Mouse (Mus musculus) hindbrain, embryonic 15.5 days (tissue): ENCODE measurements around the gene Panx3. TPM values are rescaled to one million over a fixed set of nuclear protein-coding genes. Genes with fewer than 3 reads are reported as not detected.
A peak's percentile ranks its signal among the peaks of the same experiment; 100 is the strongest.

ENCODE experiments used
- ATAC-seq: fragments of 200-750 bp; cut with Nextera tagmentation; 2 replicates; pipeline ENCODE4 v1.8.0; 2017; ENCODE audit warnings: low read depth, moderate number of reproducible peaks, moderate TSS enrichment; ENCODE audit not compliant: low FRiP score
- H3K27ac ChIP-seq: fragments of 300-500 bp; sonication (generic); replicated peaks from 2 replicates; pipeline ENCODE4 v1.5.1; 2015; ENCODE audit warnings: mild to moderate bottlenecking, inconsistent platforms
- H3K27me3 ChIP-seq: fragments of 300-500 bp; sonication (generic); 2 replicates; pipeline ENCODE4 v1.6.1; 2015; ENCODE audit warnings: control low read depth, inconsistent platforms
- H3K36me3 ChIP-seq: fragments of 300-500 bp; sonication (generic); 2 replicates; pipeline ENCODE4 v1.6.1; 2015; ENCODE audit warnings: control low read depth, inconsistent platforms
- H3K4me1 ChIP-seq: fragments of 300-500 bp; sonication (generic); replicated peaks from 2 replicates; pipeline ENCODE4 v1.6.1; 2015; ENCODE audit warnings: control low read depth, inconsistent platforms
- H3K4me2 ChIP-seq: fragments of 300-500 bp; sonication (generic); 2 replicates; pipeline ENCODE4 v1.6.1; 2015; ENCODE audit warnings: moderate library complexity, mild to moderate bottlenecking, inconsistent platforms
- H3K4me3 ChIP-seq: fragments of 300-500 bp; sonication (generic); 2 replicates; pipeline ENCODE4 v1.5.1; 2015; ENCODE audit warnings: mild to moderate bottlenecking, inconsistent platforms
- H3K9ac ChIP-seq: fragments of 300-500 bp; sonication (generic); 2 replicates; pipeline ENCODE4 v1.6.1; 2015; ENCODE audit warnings: inconsistent platforms
- H3K9me3 ChIP-seq: fragments of 300-500 bp; sonication (generic); 2 replicates; pipeline ENCODE4 v1.6.1; 2016; ENCODE audit warnings: control low read depth, inconsistent platforms
- WGBS: fragments of 180-500 bp; shearing (Covaris S2); methylation state at CpG from one replicate; pipeline ENCODE4 v1.1.7; 2015; 5-methylcytosine and 5-hydroxymethylcytosine counted together
- polyA plus RNA-seq: library from polyadenylated mRNA; unstranded; fragments of >200 nt; fragmentation: Nextera tagmentation; extraction: Ambion mirVana; gene quantifications from 2 replicates; pipeline ENCODE4 v1.2.1, GENCODE M21; 2015

Gene Panx3
- polyA plus RNA-seq, 1 experiment from 2014 or later: not detected

DNA sequence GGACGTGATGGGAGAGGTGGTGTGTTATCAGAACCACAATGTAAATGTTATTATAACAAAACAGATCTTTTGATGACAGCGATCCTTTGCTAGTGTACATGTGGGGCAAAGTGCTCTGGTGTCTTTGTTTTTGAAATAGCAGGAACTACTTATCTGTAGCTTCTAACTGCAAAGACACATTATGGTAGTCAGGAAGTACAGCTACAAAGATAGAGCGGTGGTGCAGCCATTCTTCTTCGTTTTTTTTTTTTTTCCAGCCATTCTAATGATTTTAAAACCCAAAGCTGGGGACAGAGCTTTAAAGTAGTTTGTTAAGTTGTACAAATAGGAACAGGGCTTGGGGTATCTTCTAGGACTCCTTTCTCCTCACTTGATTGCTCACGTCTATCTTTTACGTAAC, 9.6 kb downstream of the Panx3 start:
- Histone ChIP-seq H3K4me3 (no peak overlapping the region), H3K4me1 (peaks cover 13% of the 10 kb centered on the region), H3K27ac (no peak overlapping the region), H3K36me3 (peaks cover under 1% of the 10 kb centered on the region; the same call in 1 of the 2 replicates), H3K9ac (no peak overlapping the region), H3K4me2 (no peak overlapping the region), H3K9me3 (no peaks in the 10 kb centered on the region), H3K27me3 (no peaks in the 10 kb centered on the region)
- ATAC-seq: no peak
- WGBS: 88% methylated on average over 6 of the region's 6 CpGs

DNA sequence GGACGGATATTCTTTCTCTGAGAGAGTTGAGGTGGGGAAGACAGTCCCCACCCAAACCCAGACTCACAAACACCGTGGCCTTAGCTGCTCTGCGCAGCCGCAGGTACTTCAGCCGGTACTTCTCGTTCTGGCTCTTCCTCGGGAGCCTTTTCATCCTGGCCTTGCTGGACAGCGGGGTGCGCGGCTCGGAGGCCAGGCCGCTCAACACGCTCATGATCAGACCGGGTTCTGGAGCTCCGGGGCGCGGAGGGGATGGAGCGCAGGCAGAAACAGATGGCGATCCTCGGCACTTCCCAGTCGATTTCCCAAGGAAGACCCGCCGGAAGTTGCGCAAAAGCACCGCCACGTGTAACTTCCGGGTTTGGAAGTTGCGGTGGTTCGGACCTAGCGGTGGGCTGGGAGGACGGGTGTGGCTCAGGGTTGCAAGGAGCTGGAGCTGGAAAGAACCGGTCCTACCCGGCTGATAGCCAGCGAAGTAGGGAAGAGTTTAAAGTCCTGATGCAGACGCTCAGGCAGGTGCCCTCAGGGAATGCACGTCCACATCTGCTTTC, 12.0 kb downstream of the Panx3 start, which contains the start of gene Tbrg1:
Tbrg1 (minus strand) TSS at position 382 of the 551 bp plus-strand sequence.
- ATAC-seq: peak; percentile 91

DNA sequence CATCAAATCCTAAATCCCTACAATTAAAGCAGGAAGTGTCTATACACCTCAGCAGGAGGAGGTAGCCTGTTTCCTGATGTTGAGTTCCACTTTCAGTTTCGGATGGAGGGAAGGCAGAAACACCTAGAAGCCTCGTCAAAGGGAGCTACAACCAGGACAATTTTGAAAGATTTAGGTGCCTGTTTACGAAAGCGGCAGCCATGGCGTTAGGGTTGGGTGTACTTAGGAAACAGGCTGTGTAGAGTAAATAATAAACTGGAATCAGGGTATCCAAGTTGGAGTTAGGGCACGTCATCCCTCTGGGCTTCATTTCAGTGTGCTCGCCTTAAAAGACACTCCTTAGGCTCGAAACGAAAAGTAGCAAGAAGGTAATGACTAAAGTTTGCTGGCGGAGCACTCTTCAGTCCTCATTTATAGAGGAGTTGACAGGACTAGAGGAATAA, 12.6 kb downstream of the Panx3 start:
- Histone ChIP-seq H3K36me3 (peaks cover 26% of the 10 kb centered on the region), H3K4me2 (peak overlapping the region; percentile 77), H3K4me3 (peak overlapping the region; percentile 93), H3K4me1 (peaks cover 13% of the 10 kb centered on the region), H3K27me3 (no peaks in the 10 kb centered on the region), H3K9me3 (no peaks in the 10 kb centered on the region), H3K9ac (peak overlapping the region; percentile 75), H3K27ac (peak overlapping the region; percentile 81)
- no peak; the same call in 1 of the 2 replicates for ATAC-seq
- 2% methylated on average over 10 of the region's 10 CpGs for WGBS

More for the DNA sequence above, 12.0 kb downstream of the Panx3 start, which contains the start of gene Tbrg1:
- Histone ChIP-seq H3K27ac (peak within 1 kb of the TSS; percentile 81), H3K36me3 (peaks cover 23% of the 10 kb centered on the region), H3K27me3 (no peaks in the 10 kb centered on the region), H3K4me1 (peaks cover 13% of the 10 kb centered on the region), H3K4me3 (peak within 1 kb of the TSS; percentile 93), H3K9me3 (no peaks in the 10 kb centered on the region), H3K9ac (peak within 1 kb of the TSS; percentile 75), H3K4me2 (peak within 1 kb of the TSS; percentile 77)
- under 1% methylated on average over 36 of the region's 36 CpGs for WGBS

DNA sequence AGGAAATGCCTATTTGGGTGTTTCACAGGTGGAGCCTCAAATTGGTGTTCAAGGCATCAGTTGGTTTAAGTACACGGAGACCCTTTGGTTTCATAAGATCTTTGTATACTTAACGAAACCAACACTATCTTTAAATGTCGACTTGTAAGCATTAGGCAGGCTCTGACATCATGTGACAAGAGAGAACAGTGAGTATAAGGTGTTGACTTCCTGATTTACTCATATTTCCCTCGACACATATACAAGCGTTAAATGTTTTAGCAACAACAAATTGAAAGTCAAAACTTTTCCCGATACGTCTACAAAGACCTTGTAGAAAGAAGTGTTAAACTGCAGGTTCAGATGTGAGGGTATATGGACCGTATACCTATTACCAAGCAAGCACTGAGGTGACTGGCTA, 13.1 kb downstream of the Panx3 start:
- H3K27ac ChIP-seq: no peak overlapping the region
- H3K4me2 ChIP-seq: peak overlapping the region; percentile 77
- peaks cover 30% of the 10 kb centered on the region for H3K36me3 ChIP-seq
- WGBS: 66% methylated on average over 8 of the region's 8 CpGs
- no peaks in the 10 kb centered on the region for H3K27me3 ChIP-seq
- H3K9ac ChIP-seq: peak overlapping the region; percentile 75; the same call in 1 of the 2 replicates
- H3K4me1 ChIP-seq: peaks cover 13% of the 10 kb centered on the region
- ATAC-seq: no peak
- H3K9me3 ChIP-seq: no peaks in the 10 kb centered on the region
- H3K4me3 ChIP-seq: peak overlapping the region; percentile 93

DNA sequence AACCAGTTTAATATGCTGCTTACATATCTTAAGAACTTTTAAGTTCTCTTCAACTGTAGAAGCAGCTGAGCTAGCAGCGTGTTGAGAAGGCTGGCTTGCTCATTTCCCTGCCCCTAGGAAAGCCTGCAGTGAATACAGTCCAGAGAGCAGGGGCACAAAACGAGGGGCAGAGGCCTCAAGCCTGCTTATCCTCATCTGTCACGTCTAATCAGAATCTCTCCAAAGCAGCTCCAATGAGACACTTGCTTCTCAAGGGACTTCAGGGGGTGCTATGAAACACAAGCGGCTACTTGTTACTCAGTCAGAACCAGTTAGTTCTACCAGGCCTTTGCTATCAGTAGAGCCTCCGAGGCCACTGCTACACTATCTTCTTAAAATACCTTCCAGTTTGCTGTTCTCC, 15.2 kb downstream of the Panx3 start:
- WGBS: 84% methylated on average over 5 of the region's 5 CpGs
- Histone ChIP-seq H3K4me3 (no peak overlapping the region), H3K36me3 (peaks cover 51% of the 10 kb centered on the region), H3K27ac (no peak overlapping the region), H3K27me3 (no peaks in the 10 kb centered on the region), H3K9ac (no peak overlapping the region), H3K9me3 (no peaks in the 10 kb centered on the region), H3K4me2 (no peak overlapping the region), H3K4me1 (peaks cover 13% of the 10 kb centered on the region)
- no peak for ATAC-seq

DNA sequence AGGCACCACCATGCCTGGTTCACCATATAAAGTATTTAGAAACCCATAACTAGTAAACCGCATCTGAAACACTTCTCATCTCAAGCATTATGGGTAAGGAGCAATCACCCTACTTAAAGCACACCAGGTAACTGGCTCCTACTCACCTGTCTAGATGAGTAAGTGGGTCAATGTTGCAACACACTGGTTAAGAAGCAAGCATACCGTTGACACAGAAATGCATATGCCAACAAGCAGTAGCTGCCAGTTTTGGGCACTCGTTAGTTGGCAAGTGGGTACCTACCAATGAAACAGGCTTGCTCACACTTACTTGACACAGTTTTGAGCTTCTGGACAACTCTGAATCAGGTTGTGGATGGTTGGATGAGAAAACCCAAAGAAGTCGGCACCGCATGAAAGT, 18.4 kb downstream of the Panx3 start:
- H3K36me3 ChIP-seq: peaks cover 67% of the 10 kb centered on the region
- no peak overlapping the region for H3K27ac ChIP-seq
- no peaks in the 10 kb centered on the region for H3K27me3 ChIP-seq
- H3K9ac ChIP-seq: no peak overlapping the region
- no peak overlapping the region for H3K4me2 ChIP-seq
- ATAC-seq: no peak
- no peaks in the 10 kb centered on the region for H3K4me1 ChIP-seq
- H3K4me3 ChIP-seq: no peak overlapping the region
- H3K9me3 ChIP-seq: no peaks in the 10 kb centered on the region
- WGBS: 97% methylated on average over 5 of the region's 5 CpGs

DNA sequence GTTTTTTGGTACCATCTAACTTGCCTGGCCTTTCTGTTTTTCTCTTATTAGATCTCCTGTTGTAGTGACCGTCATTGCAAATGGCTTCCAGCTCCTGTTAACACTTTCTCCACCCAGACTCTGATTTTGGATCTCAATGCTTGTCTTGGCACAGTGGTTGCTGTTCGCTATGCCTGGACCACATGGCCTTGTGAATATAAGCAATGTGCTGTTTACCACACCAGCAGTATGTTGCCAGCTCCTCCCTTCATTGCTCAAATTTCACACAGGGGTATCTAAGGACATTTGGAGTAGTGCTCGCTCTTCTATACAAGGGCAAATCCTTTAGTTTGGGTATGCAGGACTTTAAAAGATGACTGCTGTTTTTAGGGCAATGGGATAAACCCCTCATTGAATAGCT, 22.8 kb downstream of the Panx3 start:
- no peak for ATAC-seq
- H3K9me3 ChIP-seq: no peaks in the 10 kb centered on the region
- H3K27ac ChIP-seq: no peak overlapping the region
- H3K9ac ChIP-seq: no peak overlapping the region
- no peaks in the 10 kb centered on the region for H3K4me1 ChIP-seq
- no peaks in the 10 kb centered on the region for H3K27me3 ChIP-seq
- H3K36me3 ChIP-seq: peaks cover 40% of the 10 kb centered on the region
- H3K4me2 ChIP-seq: no peak overlapping the region
- 85% methylated on average over 3 of the region's 3 CpGs for WGBS
- no peak overlapping the region for H3K4me3 ChIP-seq

DNA sequence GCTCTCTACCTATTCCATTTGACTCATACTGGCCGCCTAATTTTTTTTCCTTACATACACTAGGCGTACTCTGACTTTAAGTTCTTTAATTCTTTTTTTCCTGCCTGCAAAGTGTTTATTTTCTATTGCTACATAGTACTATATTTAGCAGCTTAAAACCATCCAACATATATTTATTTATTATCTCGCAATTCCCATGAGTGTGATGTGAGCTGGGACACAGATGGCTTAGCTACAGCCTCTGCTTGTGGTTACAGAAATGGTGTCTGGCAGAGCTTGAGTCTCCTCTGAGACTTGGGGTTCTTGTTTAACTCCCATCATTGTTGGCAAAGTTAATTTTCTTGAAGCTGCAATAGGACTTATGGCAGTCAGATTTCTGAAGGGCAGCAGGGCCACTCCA, 30.3 kb downstream of the Panx3 start:
- no peak for ATAC-seq
- 92% methylated on average over 3 of the region's 3 CpGs for WGBS

DNA sequence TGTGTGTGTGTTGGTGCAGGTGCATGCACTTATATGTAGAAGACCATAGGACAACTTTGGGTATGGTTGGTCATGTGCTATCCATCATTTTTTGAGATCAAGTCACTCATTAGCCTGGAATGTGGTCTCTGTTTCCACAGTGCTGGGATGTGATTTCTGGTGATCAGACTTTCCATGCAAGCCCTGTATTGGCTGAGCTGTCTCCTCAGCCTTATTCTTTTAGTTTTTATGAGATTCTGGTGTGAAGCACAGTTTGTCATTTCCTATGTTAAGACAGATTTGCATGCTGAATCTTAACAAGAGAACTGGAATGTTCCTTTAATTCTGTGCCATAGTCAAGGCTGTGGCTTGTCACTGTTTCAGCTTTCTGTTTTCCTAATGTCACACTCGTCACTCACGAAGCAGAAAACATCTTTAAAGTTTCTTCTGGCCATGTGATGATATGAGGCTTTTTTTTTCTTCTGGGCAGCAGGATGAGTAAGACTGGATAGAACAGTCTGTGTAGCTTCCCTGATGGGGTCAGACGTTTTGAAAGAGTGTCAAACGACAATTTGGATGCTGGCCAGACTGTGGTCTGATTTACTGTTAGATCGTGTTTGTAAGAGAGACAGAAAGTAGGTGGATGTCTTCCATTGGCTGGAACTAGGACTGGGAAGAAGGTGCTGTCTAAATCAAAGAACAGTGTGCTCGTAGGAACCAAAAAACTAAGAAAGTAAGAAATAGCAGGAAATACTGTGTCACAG, 32.1 kb downstream of the Panx3 start:
- ATAC-seq: no peak; the same call in 1 of the 2 replicates
- 58% methylated on average over 6 of the region's 6 CpGs for WGBS
- no peak overlapping the region for H3K4me2 ChIP-seq

More for the DNA sequence above, 30.3 kb downstream of the Panx3 start:
- Histone ChIP-seq H3K36me3 (no peaks in the 10 kb centered on the region), H3K9me3 (no peaks in the 10 kb centered on the region), H3K27me3 (no peaks in the 10 kb centered on the region), H3K27ac (no peak overlapping the region), H3K4me1 (no peaks in the 10 kb centered on the region), H3K4me2 (no peak overlapping the region), H3K4me3 (no peak overlapping the region), H3K9ac (no peak overlapping the region)

DNA sequence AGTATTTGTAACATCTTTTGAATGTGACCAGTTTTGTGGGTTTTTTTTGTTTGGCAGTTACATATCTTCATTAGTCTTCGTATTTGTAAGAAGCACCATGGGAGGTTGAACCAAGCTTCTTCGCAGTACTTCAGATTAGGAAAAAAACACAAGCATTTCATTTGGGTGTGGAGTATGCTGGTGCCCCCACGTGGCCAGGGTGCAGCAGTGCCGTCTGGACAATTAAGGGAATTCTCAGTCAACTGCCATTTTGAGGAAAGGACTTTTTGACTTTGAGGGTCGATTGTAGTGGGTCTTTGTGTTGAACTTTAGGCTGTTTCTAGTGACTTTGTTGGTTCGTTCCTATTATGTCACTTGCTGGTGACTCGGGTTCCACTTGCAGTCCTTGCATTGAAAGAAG, 32.7 kb downstream of the Panx3 start:
- H3K4me1 ChIP-seq: no peaks in the 10 kb centered on the region
- H3K9ac ChIP-seq: no peak overlapping the region
- no peak overlapping the region for H3K4me3 ChIP-seq
- no peaks in the 10 kb centered on the region for H3K9me3 ChIP-seq
- no peak for ATAC-seq
- no peak overlapping the region for H3K27ac ChIP-seq
- WGBS: 17% methylated on average over 7 of the region's 7 CpGs
- H3K36me3 ChIP-seq: no peaks in the 10 kb centered on the region
- no peaks in the 10 kb centered on the region for H3K27me3 ChIP-seq
- H3K4me2 ChIP-seq: no peak overlapping the region

More for the DNA sequence above, 32.1 kb downstream of the Panx3 start:
- no peaks in the 10 kb centered on the region for H3K27me3 ChIP-seq
- H3K4me1 ChIP-seq: no peaks in the 10 kb centered on the region
- no peak overlapping the region for H3K9ac ChIP-seq
- H3K4me3 ChIP-seq: no peak overlapping the region
- H3K27ac ChIP-seq: no peak overlapping the region
- H3K36me3 ChIP-seq: no peaks in the 10 kb centered on the region
- no peaks in the 10 kb centered on the region for H3K9me3 ChIP-seq

DNA sequence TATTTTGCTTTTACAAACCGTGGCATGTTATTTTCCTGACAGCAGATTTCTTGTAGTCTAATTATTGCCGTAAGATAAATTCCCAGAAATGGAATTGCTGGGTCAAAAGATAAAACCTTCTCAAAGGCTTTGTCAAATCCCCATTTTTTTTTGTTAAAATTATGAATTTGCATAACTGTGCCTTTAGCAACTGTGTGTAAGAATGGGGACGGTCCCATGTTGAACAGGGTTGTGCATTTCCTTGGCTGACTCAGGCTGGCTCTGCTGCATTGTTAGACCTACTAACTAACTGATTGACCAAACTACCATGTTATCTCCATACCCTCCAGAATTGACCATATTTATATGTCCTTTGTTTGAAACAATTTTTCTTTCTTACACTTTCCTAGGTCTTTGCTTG, 34.8 kb downstream of the Panx3 start:
- Histone ChIP-seq H3K27me3 (no peaks in the 10 kb centered on the region), H3K36me3 (no peaks in the 10 kb centered on the region), H3K4me1 (no peaks in the 10 kb centered on the region), H3K4me3 (no peak overlapping the region), H3K9ac (no peak overlapping the region), H3K27ac (no peak overlapping the region), H3K9me3 (no peaks in the 10 kb centered on the region), H3K4me2 (no peak overlapping the region)
- no peak for ATAC-seq
- WGBS: 89% methylated on average over 3 of the region's 3 CpGs

DNA sequence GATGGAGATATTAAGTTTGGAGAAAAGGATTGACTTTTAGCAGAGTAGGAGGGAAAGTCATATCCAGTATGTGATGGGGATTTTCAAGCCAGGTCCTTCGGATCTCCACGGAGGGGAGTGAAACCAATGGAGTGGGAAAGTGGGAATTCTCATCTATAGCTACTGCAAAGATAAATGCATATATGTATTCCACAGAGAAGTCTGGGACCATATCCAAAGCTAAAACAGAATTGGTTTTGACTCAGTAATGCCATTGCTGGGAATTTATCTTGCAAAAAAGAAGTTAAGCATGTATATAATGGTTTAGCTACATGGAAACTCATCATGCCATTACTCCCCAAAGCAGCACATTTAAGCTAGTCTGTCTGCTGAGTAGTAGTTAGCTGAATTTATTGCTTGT, 36.7 kb downstream of the Panx3 start:
- no peaks in the 10 kb centered on the region for H3K9me3 ChIP-seq
- no peaks in the 10 kb centered on the region for H3K36me3 ChIP-seq
- H3K4me2 ChIP-seq: no peak overlapping the region
- H3K4me1 ChIP-seq: no peaks in the 10 kb centered on the region
- no peaks in the 10 kb centered on the region for H3K27me3 ChIP-seq
- no peak overlapping the region for H3K9ac ChIP-seq
- no peak for ATAC-seq
- WGBS: 71% methylated on average over 2 of the region's 2 CpGs
- no peak overlapping the region for H3K27ac ChIP-seq
- H3K4me3 ChIP-seq: no peak overlapping the region
